Mouse (Mus musculus) cerebellum, adult 11-12 months (tissue): ENCODE measurements around the gene Pltp.
"Not testable (repeated sequence)": the region's sequence is repeated elsewhere in the genome, so short reads cannot be mapped to it uniquely, and the experiment has no call there.

Experiments
- DNase-seq: peaks from one replicate; pipeline ENCODE4 v3.0.0; 2022

The Pltp gene

GRCm38 (mm10) chr2:164878509-164879227 is 21.2 kb upstream of the Pltp start:
- DNase-seq = peak; percentile 86

- DNase-seq = not testable (repeated sequence)
Observed at GRCm38 (mm10) chr2:164877376-164878215, 20.1 kb upstream of the Pltp start.

GRCm38 (mm10) chr2:164875648-164876047 is 18.1 kb upstream of the Pltp start:
- DNase-seq = not testable (repeated sequence)

GRCm38 (mm10) chr2:164874239-164874769 is 16.8 kb upstream of the Pltp start:
- DNase-seq = no peak

GRCm38 (mm10) chr2:164873621-164874020 is 16.1 kb upstream of the Pltp start:
- DNase-seq = no peak

- no peak for DNase-seq
Observed at GRCm38 (mm10) chr2:164871602-164872303, 14.2 kb upstream of the Pltp start.

- no peak for DNase-seq
Observed at GRCm38 (mm10) chr2:164868491-164868890, 11.0 kb upstream of the Pltp start.

- no peak for DNase-seq
Observed at GRCm38 (mm10) chr2:164867566-164867965, 10.1 kb upstream of the Pltp start.

GRCm38 (mm10) chr2:164866741-164867551 is 9.4 kb upstream of the Pltp start:
- DNase-seq = no peak

- DNase-seq = no peak
Observed at GRCm38 (mm10) chr2:164864593-164864992, 7.1 kb upstream of the Pltp start.

GRCm38 (mm10) chr2:164863411-164863810 is 5.9 kb upstream of the Pltp start:
- DNase-seq = not testable (repeated sequence)

- DNase-seq = no peak
Observed at GRCm38 (mm10) chr2:164862179-164862861, 4.8 kb upstream of the Pltp start.

GRCm38 (mm10) chr2:164861094-164861493 is 3.6 kb upstream of the Pltp start:
- DNase-seq = no peak

GRCm38 (mm10) chr2:164859640-164860432 is 2.3 kb upstream of the Pltp start:
- no peak for DNase-seq

GRCm38 (mm10) chr2:164859155-164859554 is 1.6 kb upstream of the Pltp start:
- no peak for DNase-seq

- DNase-seq = no peak
Observed at GRCm38 (mm10) chr2:164857842-164858553, 487 bp upstream of the Pltp start.

GRCm38 (mm10) chr2:164856309-164857100 is 1.0 kb downstream of the Pltp start:
- DNase-seq = no peak

- DNase-seq = not testable (repeated sequence)
Observed at GRCm38 (mm10) chr2:164855572-164855971, 1.9 kb downstream of the Pltp start.

GRCm38 (mm10) chr2:164850061-164850460 is 7.5 kb downstream of the Pltp start:
- no peak for DNase-seq
